Mouse (Mus musculus): Measurements from ENCODE around the gene Il23a.

GRCm38 (mm10) chr10:128255925-128256324 lies 42.6 kb downstream of the Il23a start:
- TF ChIP-seq POLR2A (IDR thresholded peaks at IDR 0.05; ENCODE audit: low read depth, low read length) (no peak), CTCF (IDR thresholded peaks at IDR 0.05; ENCODE audit: extremely low read depth, insufficient read length, insufficient replicate concordance, low read depth, low read length) (no peak)

Measured in small intestine, adult 2 months (tissue).